Mouse (Mus musculus) stomach, embryonic 16.5 days (tissue): Measurements from ENCODE around the gene Ltbp1. TPM values are rescaled to one million over a fixed set of nuclear protein-coding genes. Genes with fewer than 3 reads are reported as not detected.

Experiments
- ATAC-seq: fragments of 200-750 bp; cut with Nextera tagmentation; 2 replicates; pipeline ENCODE4 v1.8.0; 2017; ENCODE audit warnings: moderate number of reproducible peaks, moderate TSS enrichment; ENCODE audit not compliant: insufficient read depth, low FRiP score
- H3K27ac ChIP-seq: fragments of 300-500 bp; sonication (generic); 2 replicates; pipeline ENCODE4 v1.5.1; 2014; ENCODE audit warnings: low read length
- H3K27me3 ChIP-seq: fragments of 300-500 bp; sonication (generic); 2 replicates; pipeline ENCODE4 v1.6.1; 2014; ENCODE audit warnings: low read length, control low read depth, mixed read lengths; ENCODE audit not compliant: control insufficient read depth, insufficient read depth
- H3K36me3 ChIP-seq: fragments of 300-500 bp; sonication (generic); 2 replicates; pipeline ENCODE4 v1.6.1; 2014; ENCODE audit warnings: low read length; ENCODE audit not compliant: control insufficient read depth, insufficient read depth
- H3K4me1 ChIP-seq: fragments of 300-500 bp; sonication (generic); 2 replicates; pipeline ENCODE4 v1.6.1; 2014; ENCODE audit warnings: low read length, control low read depth, mixed read lengths; ENCODE audit not compliant: control insufficient read depth, insufficient read depth
- H3K4me2 ChIP-seq: fragments of 300-500 bp; sonication (generic); 2 replicates; pipeline ENCODE4 v1.6.1; 2014; ENCODE audit warnings: low read depth, low read length, mixed read lengths
- H3K4me3 ChIP-seq: fragments of 300-500 bp; sonication (generic); replicated peaks from 2 replicates; pipeline ENCODE4 v1.5.1; 2014; ENCODE audit warnings: mild to moderate bottlenecking, low read length
- H3K9ac ChIP-seq: fragments of 300-500 bp; sonication (generic); 2 replicates; pipeline ENCODE4 v1.6.1; 2014; ENCODE audit warnings: low read length
- H3K9me3 ChIP-seq: fragments of 300-500 bp; sonication (generic); replicated peaks from 2 replicates; pipeline ENCODE4 v1.6.1; 2016; ENCODE audit warnings: low read length, control low read depth; ENCODE audit not compliant: control insufficient read depth
- WGBS: fragments of 180-500 bp; shearing (Covaris S2); extraction: QIAGEN DNeasy Blood & Tissue Kit; methylation state at CpG from one replicate; pipeline ENCODE4 v1.1.7; 2014; 5-methylcytosine and 5-hydroxymethylcytosine counted together
- polyA plus RNA-seq: library from polyadenylated mRNA; unstranded; fragments of >200 nt; fragmentation: Nextera tagmentation; extraction: Ambion mirVana; gene quantifications from 2 replicates; pipeline ENCODE4 v1.2.1, GENCODE M21; 2015

Gene Ltbp1
- polyA plus RNA-seq, 1 experiment from 2014 or later: 30.1 TPM

GRCm38 (mm10) chr17:74976167-74976985 is 29.0 kb upstream of the Ltbp1 start:
- Histone ChIP-seq H3K4me3 (no peak overlapping the region), H3K9me3 (no peaks in the 10 kb centered on the region), H3K36me3 (no peaks in the 10 kb centered on the region), H3K4me1 (no peaks in the 10 kb centered on the region), H3K4me2 (no peak overlapping the region), H3K9ac (no peak overlapping the region), H3K27ac (no peak overlapping the region), H3K27me3 (no peaks in the 10 kb centered on the region)
- 60% methylated on average over 8 of the region's 8 CpGs for WGBS
- no peak for ATAC-seq

GRCm38 (mm10) chr17:74979767-74980166 is 25.6 kb upstream of the Ltbp1 start:
- H3K4me1 ChIP-seq: no peaks in the 10 kb centered on the region
- H3K9ac ChIP-seq: no peak overlapping the region
- WGBS: 84% methylated on average over 8 of the region's 8 CpGs
- H3K9me3 ChIP-seq: no peaks in the 10 kb centered on the region
- no peak for ATAC-seq
- H3K27ac ChIP-seq: no peak overlapping the region
- no peaks in the 10 kb centered on the region for H3K36me3 ChIP-seq
- no peak overlapping the region for H3K4me2 ChIP-seq
- H3K4me3 ChIP-seq: no peak overlapping the region
- H3K27me3 ChIP-seq: no peaks in the 10 kb centered on the region

- ATAC-seq: no peak; the same call in 1 of the 2 replicates
- H3K27ac ChIP-seq: no peak overlapping the region
- H3K9ac ChIP-seq: no peak overlapping the region
- no peaks in the 10 kb centered on the region for H3K9me3 ChIP-seq
- H3K36me3 ChIP-seq: no peaks in the 10 kb centered on the region
- no peaks in the 10 kb centered on the region for H3K27me3 ChIP-seq
- H3K4me1 ChIP-seq: no peaks in the 10 kb centered on the region
- 57% methylated on average over 5 of the region's 5 CpGs for whole genome bisulfite sequencing
- no peak overlapping the region for H3K4me3 ChIP-seq
- no peak overlapping the region for H3K4me2 ChIP-seq
Measured at GRCm38 (mm10) chr17:74981703-74982102, 23.7 kb upstream of the Ltbp1 start.

GRCm38 (mm10) chr17:74982880-74983279 is 22.5 kb upstream of the Ltbp1 start:
- ATAC-seq: no peak
- Histone ChIP-seq H3K4me2 (no peak overlapping the region), H3K4me3 (no peak overlapping the region), H3K27ac (no peak overlapping the region), H3K9ac (no peak overlapping the region), H3K27me3 (no peaks in the 10 kb centered on the region), H3K9me3 (no peaks in the 10 kb centered on the region), H3K4me1 (no peaks in the 10 kb centered on the region), H3K36me3 (no peaks in the 10 kb centered on the region)
- WGBS: 50% methylated on average over 1 of the region's 1 CpGs

GRCm38 (mm10) chr17:74984071-74984470 is 21.3 kb upstream of the Ltbp1 start:
- H3K4me2 ChIP-seq: no peak overlapping the region
- H3K27ac ChIP-seq: no peak overlapping the region
- H3K9me3 ChIP-seq: no peaks in the 10 kb centered on the region
- no peaks in the 10 kb centered on the region for H3K36me3 ChIP-seq
- 83% methylated on average over 1 of the region's 1 CpGs for WGBS
- no peaks in the 10 kb centered on the region for H3K4me1 ChIP-seq
- no peak overlapping the region for H3K9ac ChIP-seq
- H3K27me3 ChIP-seq: no peaks in the 10 kb centered on the region
- ATAC-seq: no peak
- H3K4me3 ChIP-seq: no peak overlapping the region

GRCm38 (mm10) chr17:74984681-74985080 is 20.7 kb upstream of the Ltbp1 start:
- no peaks in the 10 kb centered on the region for H3K9me3 ChIP-seq
- no peak overlapping the region for H3K4me3 ChIP-seq
- H3K27ac ChIP-seq: no peak overlapping the region
- no peak overlapping the region for H3K4me2 ChIP-seq
- no peaks in the 10 kb centered on the region for H3K36me3 ChIP-seq
- no peak overlapping the region for H3K9ac ChIP-seq
- no peaks in the 10 kb centered on the region for H3K4me1 ChIP-seq
- H3K27me3 ChIP-seq: no peaks in the 10 kb centered on the region
- no peak for ATAC-seq

GRCm38 (mm10) chr17:74987067-74987466 is 18.3 kb upstream of the Ltbp1 start:
- H3K9ac ChIP-seq: no peak overlapping the region
- H3K27ac ChIP-seq: no peak overlapping the region
- WGBS: 71% methylated on average over 1 of the region's 1 CpGs
- H3K27me3 ChIP-seq: no peaks in the 10 kb centered on the region
- no peak overlapping the region for H3K4me2 ChIP-seq
- H3K4me3 ChIP-seq: no peak overlapping the region
- H3K9me3 ChIP-seq: no peaks in the 10 kb centered on the region
- H3K36me3 ChIP-seq: no peaks in the 10 kb centered on the region
- no peak for ATAC-seq
- H3K4me1 ChIP-seq: no peaks in the 10 kb centered on the region

GRCm38 (mm10) chr17:74989691-74990090 is 15.7 kb upstream of the Ltbp1 start:
- no peaks in the 10 kb centered on the region for H3K27me3 ChIP-seq
- H3K36me3 ChIP-seq: no peaks in the 10 kb centered on the region
- no peak overlapping the region for H3K4me2 ChIP-seq
- WGBS: 86% methylated on average over 4 of the region's 4 CpGs
- H3K27ac ChIP-seq: no peak overlapping the region
- peaks cover 8% of the 10 kb centered on the region for H3K4me1 ChIP-seq
- H3K9ac ChIP-seq: no peak overlapping the region
- H3K4me3 ChIP-seq: no peak overlapping the region
- ATAC-seq: no peak
- no peaks in the 10 kb centered on the region for H3K9me3 ChIP-seq

- WGBS: 83% methylated on average over 3 of the region's 3 CpGs
- H3K9me3 ChIP-seq: no peaks in the 10 kb centered on the region
- H3K4me2 ChIP-seq: no peak overlapping the region
- no peaks in the 10 kb centered on the region for H3K27me3 ChIP-seq
- ATAC-seq: no peak
- H3K9ac ChIP-seq: no peak overlapping the region
- no peaks in the 10 kb centered on the region for H3K36me3 ChIP-seq
- no peak overlapping the region for H3K27ac ChIP-seq
- H3K4me3 ChIP-seq: no peak overlapping the region
- H3K4me1 ChIP-seq: peaks cover 11% of the 10 kb centered on the region
Measured at GRCm38 (mm10) chr17:74990561-74990960, 14.8 kb upstream of the Ltbp1 start.
